Mouse (Mus musculus) thymus, postnatal 25 days (tissue): Measurements from ENCODE around the gene Tmem268.
A peak's percentile ranks its signal among the peaks of the same experiment; 100 is the strongest.

ENCODE experiments used
- DNase-seq: peaks from one replicate; pipeline ENCODE4 v3.0.0; 2022

The Tmem268 gene

DNA sequence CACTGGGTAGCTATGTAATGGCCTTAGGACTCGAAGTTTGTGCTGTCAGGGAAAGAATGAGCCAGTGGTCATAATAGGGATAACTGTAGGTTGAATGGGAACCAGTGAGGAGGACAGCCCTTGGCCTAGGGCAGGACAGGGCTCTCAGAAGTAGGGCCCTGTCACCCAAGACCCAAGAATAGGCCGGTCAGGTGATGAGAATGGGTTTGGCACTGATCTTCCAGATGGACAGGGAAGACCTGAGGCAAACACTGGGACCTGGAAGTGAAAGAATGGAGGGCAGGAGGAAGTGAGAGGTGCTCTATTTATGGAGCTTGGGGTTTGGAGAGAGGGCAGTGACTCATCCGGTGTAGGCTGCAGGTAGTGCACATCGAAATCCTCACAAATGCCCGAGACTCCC lies 1.9 kb upstream of the Tmem268 start:
- no peak for DNase-seq

DNA sequence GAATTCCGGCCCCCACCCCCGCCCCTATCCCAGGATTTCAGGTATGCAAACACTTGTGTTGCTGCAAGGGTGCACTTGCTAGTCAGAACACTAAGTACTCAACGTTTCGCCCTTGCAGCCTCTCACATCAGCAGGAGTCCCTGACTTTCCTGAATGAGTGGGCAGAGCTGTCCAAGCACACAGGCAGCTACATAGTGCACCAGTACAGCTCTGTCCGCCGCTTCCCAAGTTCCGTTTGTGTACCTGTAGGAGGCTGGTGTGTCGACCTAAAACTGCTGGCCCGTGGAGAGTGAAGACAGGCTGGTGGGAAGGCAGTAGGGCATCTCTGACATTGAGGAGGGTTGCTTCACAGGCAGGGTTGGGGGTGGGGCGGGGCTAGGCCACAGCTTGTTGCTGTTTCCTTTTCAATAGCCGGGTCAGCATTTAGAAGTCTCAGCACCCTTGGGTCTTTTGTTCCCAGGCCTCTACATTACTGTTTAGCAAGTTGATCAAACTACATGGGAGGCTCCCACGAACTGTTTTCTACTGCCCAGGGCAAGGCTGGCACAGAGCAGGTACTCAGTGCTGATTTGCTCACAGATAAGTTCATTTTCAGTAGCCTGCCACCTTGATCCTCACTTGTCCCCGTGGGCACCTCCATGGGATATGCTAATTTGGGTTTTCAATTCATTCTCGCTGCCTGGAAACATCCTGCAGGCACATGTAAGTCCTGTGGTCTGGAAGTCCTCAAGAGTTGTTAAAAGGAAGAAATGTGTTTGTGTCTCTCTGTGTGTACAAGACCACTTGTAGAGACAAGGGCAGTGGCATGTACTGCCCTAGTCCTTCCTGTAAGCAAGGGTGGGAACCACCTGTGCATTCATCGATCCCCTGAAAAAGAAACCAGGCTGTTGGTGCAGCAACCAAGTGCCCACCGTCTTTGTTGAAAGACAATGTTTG lies 1.2 kb upstream of the Tmem268 start:
- DNase-seq, result peak; percentile 16

DNA sequence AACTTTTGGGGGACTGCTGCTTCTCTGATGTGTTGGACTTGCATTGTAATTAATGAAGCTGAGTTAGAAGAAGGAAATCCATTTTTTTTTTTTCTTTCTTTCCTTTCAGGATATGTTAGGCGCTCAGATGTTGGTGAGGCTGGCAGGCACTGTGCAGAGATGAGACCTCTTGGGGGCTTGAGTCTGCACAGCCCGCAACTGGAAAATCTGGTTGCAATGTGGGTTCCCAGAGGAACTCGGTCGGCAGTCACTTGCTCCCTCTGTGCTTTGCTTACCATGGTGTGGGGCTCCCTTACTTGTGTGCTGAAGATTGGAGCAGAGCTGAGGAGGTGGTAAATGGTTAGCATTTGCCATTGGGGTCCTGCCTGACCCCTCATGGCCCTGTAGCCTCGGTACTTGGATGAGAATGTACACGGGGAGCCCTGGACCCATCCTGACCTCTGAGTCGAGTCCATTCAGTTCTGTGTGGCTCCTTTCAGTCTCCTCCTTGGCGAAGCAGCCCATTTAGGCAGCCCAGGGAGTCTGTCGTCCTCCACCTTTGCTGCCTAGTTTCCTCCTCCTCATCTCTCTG lies 631 bp downstream of the Tmem268 start:
- peak; percentile 25 for DNase-seq

DNA sequence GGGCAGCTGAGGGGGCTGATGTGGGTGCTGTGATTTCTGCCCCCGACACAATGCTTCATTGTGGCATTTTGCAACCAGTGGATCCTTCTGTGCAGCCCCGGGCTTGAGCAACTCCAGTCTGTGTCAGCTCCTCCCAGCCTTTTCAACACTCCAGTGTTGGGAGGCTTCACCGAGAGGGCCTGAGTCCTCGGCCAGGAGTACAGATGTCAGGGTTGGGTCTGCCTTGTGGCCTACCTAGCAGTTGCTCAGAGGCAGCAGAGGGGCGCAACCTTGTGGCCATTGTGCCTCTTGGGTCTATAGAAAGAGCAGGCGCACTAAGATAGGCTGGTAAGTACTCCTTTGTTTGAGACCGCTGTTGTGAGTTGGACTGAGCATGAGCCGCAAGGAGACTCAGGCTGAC lies 1.5 kb downstream of the Tmem268 start:
- peak; percentile 50 for DNase-seq

DNA sequence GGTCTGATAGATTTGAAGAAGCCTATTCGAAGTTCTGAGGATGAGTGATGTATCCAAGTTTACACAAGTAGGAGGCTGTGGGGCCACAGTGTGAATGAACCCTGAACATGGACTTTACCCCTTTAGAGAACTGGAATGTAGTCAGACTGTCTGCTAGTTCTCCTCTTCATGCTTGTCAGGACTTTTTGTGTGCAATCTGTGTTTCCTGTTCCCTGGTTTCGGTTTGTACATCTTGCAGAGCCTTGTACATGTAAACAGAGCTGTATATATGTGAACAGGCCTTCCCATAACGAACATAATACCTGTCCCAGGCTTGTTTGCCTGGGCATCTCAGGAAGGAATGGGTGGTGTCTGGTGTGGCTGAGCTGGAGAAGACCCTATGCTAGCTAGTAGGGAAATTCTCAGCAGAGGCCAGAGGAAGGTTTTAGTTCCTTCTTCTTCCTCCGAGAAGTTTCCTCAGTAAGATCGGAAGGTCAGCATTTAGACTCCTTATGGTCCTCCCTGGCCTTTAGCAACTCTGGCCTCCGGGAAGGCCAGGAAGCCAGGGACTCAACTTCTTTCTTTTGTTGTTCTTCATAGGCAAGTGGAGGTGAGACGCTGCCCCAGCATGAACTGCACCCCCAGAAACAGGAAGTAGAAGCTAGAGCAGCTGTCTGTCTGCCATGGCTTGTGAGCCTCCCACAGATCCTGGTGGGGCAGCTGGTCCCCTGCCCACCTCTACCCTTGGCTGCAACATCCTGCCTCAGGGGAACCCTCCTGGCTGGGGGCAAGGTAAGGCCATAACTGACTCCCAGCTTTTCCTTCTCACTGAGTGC lies 3.5 kb downstream of the Tmem268 start:
- peak; percentile 73 for DNase-seq

DNA sequence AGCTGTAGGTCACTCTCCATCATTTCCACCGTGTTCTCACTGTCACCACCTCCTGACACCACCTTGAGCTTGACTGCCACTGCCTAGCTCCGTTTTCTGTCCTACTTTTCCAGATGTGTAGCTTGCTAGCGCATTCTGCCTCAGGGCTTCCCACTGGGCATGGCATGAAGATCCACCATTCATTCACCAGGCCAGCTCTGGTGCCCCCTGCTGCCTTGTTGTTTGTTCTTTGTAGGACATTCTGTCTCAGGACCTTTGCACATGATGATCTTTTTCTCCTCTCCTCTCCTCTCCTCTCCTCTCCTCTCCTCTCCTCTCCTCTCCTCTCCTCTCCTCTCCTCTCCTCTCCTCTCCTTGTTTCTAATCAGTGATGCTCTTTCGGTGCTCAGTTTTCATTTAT lies 4.2 kb downstream of the Tmem268 start:
- DNase-seq, result no peak

DNA sequence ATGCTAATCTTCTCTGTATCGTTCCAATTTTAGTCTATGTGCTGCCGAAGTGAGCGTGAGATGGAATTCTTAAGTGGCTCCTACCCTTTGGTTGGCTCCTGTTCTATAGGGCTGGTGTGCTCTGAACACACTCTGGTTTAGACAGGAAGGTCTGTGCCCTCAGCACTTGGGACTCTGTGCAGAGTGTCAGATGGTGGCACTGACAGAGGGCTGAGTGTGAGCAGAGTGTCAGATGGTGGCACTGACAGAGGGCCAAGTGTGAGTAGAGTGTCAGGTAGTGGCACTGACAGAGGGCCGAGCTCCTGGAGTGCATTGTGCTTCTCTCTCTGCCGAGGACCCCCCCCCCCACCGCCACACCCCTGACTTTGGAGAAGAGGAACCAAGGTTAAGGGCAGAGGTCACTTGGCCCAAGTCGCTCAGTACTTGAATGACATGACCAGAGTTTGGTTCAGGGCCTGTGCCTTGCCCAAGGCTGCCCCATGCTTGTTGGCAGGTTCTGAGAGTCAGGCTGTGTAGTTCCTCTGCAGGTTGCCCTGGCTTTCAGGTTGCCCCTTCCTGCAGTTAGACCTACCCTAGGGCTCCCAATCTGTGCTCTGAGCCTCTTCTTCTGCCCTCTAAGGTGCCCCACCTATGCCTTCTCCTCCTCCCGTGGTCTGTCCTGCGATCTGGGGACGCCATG lies 9.3 kb downstream of the Tmem268 start:
- no peak for DNase-seq

DNA sequence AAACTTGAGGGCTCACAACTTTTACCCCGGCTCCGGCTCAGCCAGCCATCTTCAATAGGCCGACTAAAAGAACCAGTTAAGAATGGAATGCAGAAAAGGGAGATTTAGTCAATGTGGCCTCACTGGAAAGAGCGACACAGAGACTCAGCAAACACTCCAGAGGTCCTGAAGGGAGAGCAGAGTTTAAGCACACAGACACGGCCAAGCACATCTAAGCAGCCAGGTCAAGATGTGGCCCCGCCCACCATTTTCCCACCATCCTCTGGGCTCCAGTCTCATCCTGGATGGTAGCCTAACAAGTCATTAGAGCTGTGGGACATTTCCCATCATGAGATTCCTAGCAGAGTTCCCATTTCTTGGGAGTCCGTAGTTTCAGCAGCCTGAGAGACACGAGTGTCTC lies 10.7 kb downstream of the Tmem268 start:
- DNase-seq, result no peak

DNA sequence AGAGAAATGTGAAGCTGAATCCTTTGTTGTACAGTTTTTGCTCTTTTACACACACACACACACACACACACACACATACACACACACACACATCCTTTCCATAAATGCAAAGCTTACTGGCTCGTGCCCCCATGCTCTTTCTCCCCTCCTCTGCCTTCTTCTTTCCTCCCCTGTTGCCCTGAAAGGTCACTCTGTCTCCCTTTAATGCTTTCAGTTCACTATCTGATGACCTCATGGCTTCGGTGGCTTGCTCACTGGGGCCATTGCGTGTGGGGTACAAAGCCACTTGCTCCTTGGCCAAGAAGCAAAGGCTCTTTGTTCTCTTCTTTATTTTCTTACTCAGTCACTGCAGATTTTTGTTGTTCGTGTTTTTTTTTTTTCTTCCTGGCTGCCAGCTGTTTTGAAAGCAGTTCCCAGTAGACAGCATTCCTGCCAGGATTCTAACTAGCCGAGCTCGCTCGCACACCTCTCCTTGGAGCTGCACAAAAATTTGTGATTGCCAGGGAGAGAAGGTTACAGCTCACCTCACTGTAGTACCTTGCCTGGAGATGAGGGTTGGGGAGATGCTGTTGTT lies 11.7 kb downstream of the Tmem268 start:
- DNase-seq, result no peak

DNA sequence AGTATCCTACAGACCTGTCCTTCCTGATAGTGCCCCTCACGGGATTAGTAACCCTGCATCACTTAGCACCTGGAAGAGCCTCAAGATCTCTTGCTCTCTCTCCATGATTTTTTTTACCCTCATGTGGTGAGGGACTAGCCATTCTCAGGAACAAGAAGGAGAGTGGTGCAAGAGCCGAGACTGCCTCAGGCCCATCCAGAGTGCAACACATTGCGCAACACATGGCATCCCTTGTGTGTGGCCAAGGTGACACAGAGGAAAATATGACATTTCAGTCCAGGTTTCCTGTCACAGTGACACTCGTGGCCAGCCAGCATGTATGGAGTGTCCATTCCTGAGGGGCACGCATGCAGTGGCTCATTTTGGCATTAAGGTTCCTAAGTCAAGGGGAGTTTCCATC lies 14.0 kb downstream of the Tmem268 start:
- DNase-seq, result no peak

DNA sequence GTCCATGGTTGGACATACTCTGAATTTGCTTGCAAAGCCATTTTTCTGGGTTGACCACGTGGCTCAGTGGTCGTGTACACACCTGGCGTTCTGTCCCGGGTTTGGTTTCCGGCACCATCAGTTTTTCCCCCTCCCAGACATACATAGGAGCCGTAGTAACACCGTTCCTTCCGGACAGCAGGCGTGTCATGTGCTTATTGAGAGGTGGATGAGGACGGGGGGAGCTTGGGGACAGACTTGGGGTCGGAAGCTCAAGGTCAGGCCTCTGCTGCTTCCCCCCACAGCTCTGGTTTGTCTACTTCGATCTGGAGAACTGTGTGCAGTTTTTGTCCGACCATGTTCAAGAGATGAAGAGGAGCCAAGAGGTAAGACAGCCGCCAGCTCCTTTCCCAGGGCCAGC lies 21.1 kb downstream of the Tmem268 start:
- no peak for DNase-seq

DNA sequence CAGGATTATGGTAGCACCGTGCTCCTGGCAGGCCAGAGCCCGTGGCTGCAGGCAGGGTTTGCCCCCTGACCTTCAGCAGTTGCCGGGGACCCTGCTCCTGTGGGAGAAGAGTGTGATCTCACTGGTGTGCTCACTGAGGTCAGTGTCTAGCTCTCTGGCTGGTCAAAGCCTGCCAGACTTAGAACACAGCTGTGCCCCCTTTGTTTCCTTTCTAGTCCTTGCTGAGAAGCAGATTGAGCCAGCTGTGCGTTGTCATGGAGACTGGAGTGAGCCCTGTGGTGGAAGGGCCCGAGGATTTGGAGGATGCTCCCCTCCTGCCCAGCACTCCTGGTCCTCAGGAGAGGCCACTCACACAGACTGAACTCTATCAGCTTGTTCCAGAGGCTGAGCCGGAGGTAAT lies 21.5 kb downstream of the Tmem268 start:
- no peak for DNase-seq

DNA sequence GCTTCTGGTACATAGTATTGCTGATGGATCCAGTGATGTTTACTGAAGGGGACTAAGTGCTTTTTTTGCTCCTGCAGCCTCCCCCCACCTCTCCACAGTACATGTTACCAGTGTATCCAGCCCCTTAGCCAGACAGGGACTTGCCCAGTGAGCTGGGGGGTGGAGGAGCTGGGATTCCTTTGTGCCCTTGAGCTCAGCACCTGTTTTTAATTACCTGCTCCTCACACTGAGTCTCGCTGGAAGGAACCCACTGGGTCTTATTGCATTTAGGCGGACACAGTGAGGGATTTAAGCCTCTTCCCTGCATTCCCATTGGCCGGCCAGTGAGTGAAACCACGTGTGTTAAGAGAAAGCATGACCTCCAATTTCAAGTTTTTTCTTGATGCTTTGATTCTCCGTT lies 24.0 kb downstream of the Tmem268 start:
- no peak for DNase-seq

DNA sequence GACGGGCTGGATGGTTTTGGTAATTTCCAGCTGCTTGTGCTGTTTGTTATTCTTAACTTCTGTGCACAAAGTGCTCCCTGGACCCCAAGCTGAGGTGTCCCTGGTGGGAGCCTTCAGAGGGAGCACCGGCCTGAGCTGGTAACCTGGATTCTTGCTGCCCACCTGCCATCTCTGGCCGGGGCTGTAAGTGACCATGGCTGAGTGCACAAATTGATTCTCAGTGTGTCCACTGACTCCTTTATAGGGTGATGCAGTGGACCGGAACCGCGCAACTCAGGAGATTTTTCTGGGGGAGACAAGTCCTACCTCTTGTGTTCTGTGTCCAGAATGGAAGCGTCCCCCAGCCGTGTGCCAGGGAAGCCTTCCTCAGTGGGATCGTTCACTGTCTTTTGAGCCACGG lies 26.6 kb downstream of the Tmem268 start:
- no peak for DNase-seq

DNA sequence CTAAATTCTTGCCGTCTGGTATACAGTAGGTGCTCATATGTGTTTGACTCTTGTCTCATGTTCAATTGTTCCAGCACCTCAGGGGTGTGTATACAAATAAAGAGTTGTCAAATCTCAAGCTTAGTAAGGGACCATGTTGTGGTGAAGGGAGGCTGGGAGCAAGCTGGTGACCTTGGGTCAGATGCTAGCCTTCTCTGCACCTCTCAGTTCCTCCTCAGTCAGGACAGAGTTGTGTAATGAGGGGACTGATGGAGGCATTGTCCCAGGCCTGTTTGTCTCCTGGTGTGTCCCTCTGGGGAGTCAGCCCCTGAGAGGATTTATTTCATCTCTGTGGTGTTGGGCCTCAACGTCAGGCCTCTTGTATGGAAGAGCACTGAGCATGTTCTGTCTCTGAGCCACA lies 27.7 kb downstream of the Tmem268 start:
- no peak for DNase-seq

DNA sequence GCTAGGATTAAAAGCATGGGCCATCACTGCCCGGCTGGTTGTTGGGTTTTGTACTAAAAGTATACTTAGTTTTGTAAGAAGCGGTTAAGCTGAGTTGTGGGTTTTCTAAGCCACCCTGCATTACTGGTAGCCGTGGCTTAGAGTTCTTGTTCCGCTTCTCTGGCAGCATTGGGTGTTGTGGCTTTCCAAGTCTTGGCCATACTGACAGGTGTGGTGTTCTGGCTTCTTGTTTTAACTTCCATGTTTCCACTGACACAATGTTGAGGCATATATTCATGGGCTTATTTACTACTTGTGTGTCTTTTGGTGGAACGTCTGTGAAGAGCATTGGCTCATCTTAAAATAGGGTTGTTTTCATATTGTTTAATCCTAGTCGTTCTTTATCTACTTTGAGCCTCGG lies 31.4 kb downstream of the Tmem268 start:
- no peak for DNase-seq

DNA sequence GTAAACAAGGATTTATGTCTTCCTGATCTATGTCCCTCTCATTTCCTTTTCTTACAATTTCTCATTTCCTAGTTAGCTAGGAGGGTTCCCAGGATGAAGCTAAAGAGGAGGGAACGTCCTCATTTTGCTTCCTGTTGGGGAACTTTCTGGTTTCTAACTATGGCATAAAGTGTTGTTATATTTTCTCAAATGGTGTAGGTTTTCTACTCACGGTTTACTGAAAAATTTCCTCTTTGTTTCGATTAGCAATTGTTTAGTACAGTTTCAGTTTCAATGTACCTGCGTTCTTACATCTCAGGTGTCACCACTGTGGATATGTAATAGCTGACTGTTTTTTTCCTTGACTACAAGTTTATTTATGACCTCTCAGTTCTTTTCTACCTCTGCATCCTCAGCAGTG lies 32.0 kb downstream of the Tmem268 start:
- DNase-seq, result no peak

DNA sequence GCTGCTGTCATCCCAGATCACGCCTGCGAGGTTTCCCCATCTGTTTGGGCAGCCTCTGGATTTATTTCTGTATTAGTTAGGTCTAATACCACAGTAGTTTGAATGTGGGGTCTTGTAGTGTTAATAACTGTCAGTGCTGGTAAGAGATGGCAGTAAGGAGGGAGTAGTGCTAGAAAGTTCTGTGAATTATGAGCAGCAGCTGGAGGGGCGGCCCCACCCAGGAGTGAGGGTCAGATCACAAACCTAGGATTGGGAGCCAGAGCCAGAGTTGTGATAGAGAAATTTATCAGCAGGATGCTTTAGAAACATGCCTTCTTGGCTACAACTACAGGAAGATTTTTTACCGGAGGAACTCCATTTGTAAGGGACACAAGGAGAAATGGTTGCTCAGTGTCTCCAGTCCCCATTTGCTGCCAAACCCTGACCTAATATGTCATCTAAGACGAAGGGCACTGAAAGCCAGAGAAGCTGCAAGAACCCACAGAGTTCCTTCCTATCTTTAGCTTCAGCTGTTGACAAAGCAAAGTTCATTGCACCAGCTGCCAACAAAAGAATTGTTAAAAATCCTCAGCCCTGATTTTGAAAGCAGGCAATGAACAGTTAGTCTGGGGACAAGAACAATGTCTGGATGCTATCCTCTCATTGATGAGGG lies 36.0 kb downstream of the Tmem268 start:
- no peak for DNase-seq

DNA sequence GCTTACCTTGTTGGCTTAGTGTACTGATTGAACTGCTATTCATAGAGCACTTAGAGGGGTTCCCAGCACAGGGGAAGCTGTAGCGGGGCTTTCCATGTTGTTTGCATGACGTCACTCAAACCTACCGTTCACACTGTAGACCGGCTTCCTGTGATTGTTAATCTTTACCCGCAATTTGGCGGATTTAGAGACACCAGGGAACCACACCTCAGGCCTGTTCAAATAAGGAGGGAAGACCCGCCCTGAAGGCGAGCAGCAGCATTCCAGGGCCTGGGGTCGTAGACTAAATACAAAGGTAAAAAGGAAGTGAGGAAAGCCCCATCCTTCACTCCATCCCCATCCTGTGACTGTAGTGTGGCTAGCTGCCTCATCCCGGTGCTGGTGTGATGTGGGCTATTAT lies 36.7 kb downstream of the Tmem268 start:
- no peak for DNase-seq

DNA sequence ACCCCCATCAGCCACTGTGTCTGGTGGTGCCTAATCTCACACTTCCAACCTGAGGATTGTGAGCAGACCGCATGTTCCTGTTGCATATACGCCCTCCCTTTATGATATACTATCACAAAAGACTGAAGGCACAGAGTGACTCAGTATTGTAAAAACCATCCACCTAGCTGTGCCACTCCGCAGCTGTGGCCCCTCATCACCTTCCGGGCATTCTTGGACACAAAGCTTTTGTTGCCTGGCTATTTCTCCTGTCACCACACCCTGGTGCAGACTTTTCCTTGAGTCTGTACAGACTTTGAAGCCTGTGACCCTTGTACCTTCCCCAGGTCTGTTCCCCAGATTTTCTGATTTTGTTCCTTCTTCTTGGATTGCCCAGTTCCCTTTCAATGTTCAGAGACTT lies 37.4 kb downstream of the Tmem268 start:
- DNase-seq, result no peak

DNA sequence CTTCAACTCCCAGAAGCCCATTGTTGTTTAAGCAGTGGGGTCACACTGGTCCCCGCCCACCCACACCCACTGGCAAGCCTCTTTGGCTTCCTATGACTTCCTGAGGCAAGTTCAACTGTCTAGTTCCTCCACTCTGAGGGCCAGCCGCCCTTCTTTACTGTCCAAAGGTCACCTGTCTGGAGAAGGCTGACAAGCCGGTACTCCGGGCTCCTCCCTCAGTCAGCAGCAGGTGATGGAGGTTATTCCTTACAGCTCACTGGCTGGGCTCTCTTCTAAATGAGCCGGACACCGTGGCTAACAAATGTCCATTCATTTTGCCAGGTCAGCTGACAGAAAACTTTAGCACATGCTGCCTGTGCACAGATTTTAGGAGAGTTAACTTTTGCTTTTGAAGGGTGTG lies 42.2 kb downstream of the Tmem268 start:
- no peak for DNase-seq

DNA sequence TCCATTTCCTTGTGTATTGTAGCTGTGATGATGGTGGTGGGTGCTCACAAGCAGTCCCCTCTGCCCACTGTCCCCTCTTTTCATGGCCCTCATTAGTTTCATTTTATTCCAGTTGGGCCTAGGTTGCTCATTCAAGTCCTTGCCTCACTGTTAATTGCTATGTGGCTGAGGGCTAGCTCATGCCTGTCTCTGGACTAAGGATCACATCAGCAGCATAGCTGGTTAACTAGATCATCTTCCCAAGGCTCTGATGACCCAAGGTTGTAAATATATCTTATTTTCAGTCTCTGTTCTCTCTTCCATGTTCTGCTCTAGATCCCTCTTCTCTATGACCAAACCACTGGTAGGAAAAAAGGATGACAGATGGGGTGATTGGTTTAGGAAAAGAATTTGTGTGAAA lies 42.7 kb downstream of the Tmem268 start:
- DNase-seq, result no peak
